Mouse (Mus musculus) adrenal gland, adult 2 months (tissue): Measurements from ENCODE around the gene Trim11. TPM values are rescaled to one million over a fixed set of nuclear protein-coding genes. Genes with fewer than 3 reads are reported as not detected.

ENCODE experiments used
- DNase-seq: peaks from one replicate; pipeline ENCODE4 v3.0.0; 2021
- microRNA-seq, 2 experiments: library from miRNA; unstranded; fragments of <30 nt; microRNA quantifications; one replicate each; pipeline ENCODE4 v1.2.0; 2021
- polyA plus RNA-seq: library from polyadenylated mRNA; depleted of rRNA; stranded (reverse); fragments of >200 nt; gene quantifications from 2 replicates; pipeline ENCODE4 v1.2.3, GENCODE M21; 2012; rRNA removed
- total RNA-seq, 2 experiments: library from RNA; stranded (reverse); gene quantifications; 2 replicates each; pipeline ENCODE4 v1.2.3; 2021

Trim11 gene
- total and polyA plus RNA-seq, 3 experiments, result 21.3 to 45.2 (median 23.4) TPM

DNA sequence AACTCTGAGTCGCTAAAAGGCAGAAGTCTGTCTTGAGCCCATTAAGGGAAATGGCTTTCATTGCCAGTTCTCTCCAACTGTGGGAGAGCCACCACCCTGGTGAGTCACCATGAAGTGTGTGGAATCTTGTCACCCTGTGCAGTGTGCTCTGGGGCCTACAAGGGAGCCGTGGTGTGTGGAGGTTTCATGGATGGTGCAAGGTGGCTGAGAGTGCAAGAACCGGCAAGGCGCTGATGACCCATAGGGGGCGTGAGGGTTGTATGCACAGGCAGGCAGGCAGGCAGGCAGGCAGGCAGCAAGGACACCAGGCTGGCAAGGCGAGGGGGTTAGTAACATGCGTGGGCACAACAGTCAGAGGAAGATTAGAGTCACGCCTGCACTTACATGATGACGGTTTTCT lies 37.2 kb downstream of the Trim11 start:
- DNase-seq, result peak; percentile 71

DNA sequence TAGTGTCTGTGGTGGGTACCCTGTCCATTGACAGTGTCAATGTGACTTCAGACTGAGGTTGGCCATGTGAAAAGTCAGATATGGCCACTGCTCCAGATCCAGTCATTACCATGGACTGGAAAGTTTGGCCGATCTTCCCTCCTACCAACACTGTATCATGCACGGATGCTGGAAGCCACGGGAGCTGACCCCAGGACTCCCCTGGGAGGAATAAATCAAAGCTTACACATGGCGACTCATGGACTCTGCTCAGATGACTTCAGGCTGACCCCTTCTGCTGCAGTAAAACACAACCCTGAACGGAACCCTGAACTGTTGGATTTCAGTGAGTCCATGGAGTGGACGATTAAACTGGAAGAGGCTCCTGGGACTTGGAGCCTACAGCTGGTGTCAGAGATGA lies 48.5 kb downstream of the Trim11 start:
- no peak for DNase-seq

DNA sequence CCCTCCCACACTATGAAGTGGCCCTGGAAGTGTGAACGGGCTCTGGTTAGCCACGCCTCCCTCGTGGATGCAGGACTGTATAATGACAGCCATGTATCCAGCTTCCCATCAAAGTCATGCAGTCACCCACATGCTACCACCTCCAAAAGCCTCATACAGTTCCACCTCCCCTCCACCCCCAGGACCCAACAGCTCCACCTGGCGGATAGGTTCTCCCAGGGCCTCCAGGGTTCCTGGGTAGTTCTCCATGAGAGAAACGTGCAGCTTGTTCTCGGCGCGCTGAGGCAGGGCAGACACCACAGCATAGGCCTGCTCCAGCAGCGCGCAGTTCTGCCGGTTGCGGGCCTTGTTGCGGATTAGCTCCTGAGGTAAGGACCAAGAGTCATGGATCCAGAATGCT lies 51.1 kb downstream of the Trim11 start:
- DNase-seq, result no peak

Small RNAs within 50 kb of the gene (microRNA-seq; reads per million reads assigned to microRNA genes)
- gene Gm44313, result 0 reads per million in 2 experiments

Other genes with a start within 250 kb of the Trim11 start
- not detected for gene Olfr317, start 238.9 kb upstream of the Trim11 start, total RNA-seq
- gene Olfr317, start 238.9 kb upstream of the Trim11 start, polyA plus RNA-seq, result not detected in 2 replicates
- not detected for gene Olfr316, start 225.4 kb upstream of the Trim11 start, total RNA-seq
- gene Olfr316, start 225.4 kb upstream of the Trim11 start, polyA plus RNA-seq, result not detected in 2 replicates
- not detected for gene Olfr315, start 204.9 kb upstream of the Trim11 start, total RNA-seq
- not detected in 2 replicates for gene Olfr315, start 204.9 kb upstream of the Trim11 start, polyA plus RNA-seq
- not detected for gene Olfr314, start 195.1 kb upstream of the Trim11 start, total RNA-seq
- not detected in 2 replicates for gene Olfr314, start 195.1 kb upstream of the Trim11 start, polyA plus RNA-seq
- 1 to 10 TPM; 2.2 to 2.7 TPM for gene Fam183b, start 176.1 kb upstream of the Trim11 start, total RNA-seq
- 0.39 TPM in 1 of 2 replicates, not detected in the other for gene Fam183b, start 176.1 kb upstream of the Trim11 start, polyA plus RNA-seq
- gene Olfr313, start 163.1 kb upstream of the Trim11 start, total RNA-seq, result not detected
- gene Olfr313, start 163.1 kb upstream of the Trim11 start, polyA plus RNA-seq, result not detected in 2 replicates
- not detected for gene Olfr312, start 148.9 kb upstream of the Trim11 start, total RNA-seq
- gene Olfr312, start 148.9 kb upstream of the Trim11 start, polyA plus RNA-seq, result not detected in 2 replicates
- gene Olfr311, start 138.8 kb upstream of the Trim11 start, total RNA-seq, result not detected
- not detected in 2 replicates for gene Olfr311, start 138.8 kb upstream of the Trim11 start, polyA plus RNA-seq
- gene Gm12258, start 130.9 kb upstream of the Trim11 start, total RNA-seq, result 1 to 10 TPM; 4.6 to 5.0 TPM
- gene Gm12258, start 130.9 kb upstream of the Trim11 start, polyA plus RNA-seq, result 0.73 and 1.3 TPM in 2 replicates
- gene 2810021J22Rik, start 110.9 kb upstream of the Trim11 start, total RNA-seq, result 1 to 10 TPM; 3.9 to 7.2 TPM
- gene 2810021J22Rik, start 110.9 kb upstream of the Trim11 start, polyA plus RNA-seq, result 1.7 and 1.8 TPM in 2 replicates
- 1 to 10 TPM; 3.5 to 5.0 TPM for gene Zfp39, start 73.9 kb upstream of the Trim11 start, total RNA-seq
- 0.15 and 0.33 TPM in 2 replicates for gene Zfp39, start 73.9 kb upstream of the Trim11 start, polyA plus RNA-seq
- gene Btnl10, start 60.2 kb upstream of the Trim11 start, total RNA-seq, result under 1 TPM in 1 of 2 experiments, not detected in 1; 0.09 TPM
- not detected in 2 replicates for gene Btnl10, start 60.2 kb upstream of the Trim11 start, polyA plus RNA-seq
- gene Rnf187, start 39.2 kb upstream of the Trim11 start, total RNA-seq, result 100 to 1,000 TPM; 143 to 198 TPM
- 545 and 648 TPM in 2 replicates for gene Rnf187, start 39.2 kb upstream of the Trim11 start, polyA plus RNA-seq
- gene Hist3h2ba, start 29.2 kb upstream of the Trim11 start, total RNA-seq, result 1 to 10 TPM; 2.5 to 8.2 TPM
- 5.1 and 9.1 TPM in 2 replicates for gene Hist3h2ba, start 29.2 kb upstream of the Trim11 start, polyA plus RNA-seq
- gene Hist3h2a, start 23.4 kb upstream of the Trim11 start, total RNA-seq, result 10 to 100 TPM; 13.5 to 26.3 TPM
- 15.4 and 19.1 TPM in 2 replicates for gene Hist3h2a, start 23.4 kb upstream of the Trim11 start, polyA plus RNA-seq
- under 1 TPM; 0.17 TPM for gene Trim17, start 23.4 kb upstream of the Trim11 start, total RNA-seq
- 0.18 and 0.36 TPM in 2 replicates for gene Trim17, start 23.4 kb upstream of the Trim11 start, polyA plus RNA-seq
- gene Obscn, start 158.3 kb downstream of the Trim11 start, total RNA-seq, result 1 to 10 TPM in 1 of 2 experiments, under 1 TPM in 1; 0.92 to 1.5 TPM
- 5.5 and 7.8 TPM in 2 replicates for gene Obscn, start 158.3 kb downstream of the Trim11 start, polyA plus RNA-seq
- 10 to 100 TPM; 16.5 to 21.9 TPM for gene Iba57, start 185.6 kb downstream of the Trim11 start, total RNA-seq
- gene Iba57, start 185.6 kb downstream of the Trim11 start, polyA plus RNA-seq, result 15.5 and 16.0 TPM in 2 replicates
- 1 to 10 TPM in 1 of 2 experiments, under 1 TPM in 1; 0.29 to 1.5 TPM for gene Gjc2, start 205.1 kb downstream of the Trim11 start, total RNA-seq
- 3.0 TPM in 2 replicates for gene Gjc2, start 205.1 kb downstream of the Trim11 start, polyA plus RNA-seq
- 10 to 100 TPM; 48.2 to 72.0 TPM for gene Guk1, start 214.1 kb downstream of the Trim11 start, total RNA-seq
- 80.0 and 95.2 TPM in 2 replicates for gene Guk1, start 214.1 kb downstream of the Trim11 start, polyA plus RNA-seq
- gene Mrpl55, start 224.4 kb downstream of the Trim11 start, total RNA-seq, result 10 to 100 TPM; 47.5 to 61.8 TPM
- 56.4 and 64.8 TPM in 2 replicates for gene Mrpl55, start 224.4 kb downstream of the Trim11 start, polyA plus RNA-seq
- 10 to 100 TPM; 22.5 to 26.0 TPM for gene 2310033P09Rik, start 230.2 kb downstream of the Trim11 start, total RNA-seq
- gene 2310033P09Rik, start 230.2 kb downstream of the Trim11 start, polyA plus RNA-seq, result 14.1 and 15.1 TPM in 2 replicates